Mouse (Mus musculus) testis, adult 2 months (tissue): ENCODE data around the gene Rab36.

Experiments used
- CTCF ChIP-seq: fragments of 200-500 bp; IDR thresholded peaks from 2 replicates; pipeline ENCODE4 v1.5.1; 2012; ENCODE audit warnings: low read depth, mild to moderate bottlenecking, inconsistent platforms, low read length, moderate library complexity; ENCODE audit not compliant: control insufficient read depth, insufficient read depth, insufficient replicate concordance
- POLR2A ChIP-seq: fragments of 200-500 bp; IDR thresholded peaks from 2 replicates; pipeline ENCODE4 v1.6.1; 2012; ENCODE audit warnings: low read depth, mild to moderate bottlenecking, inconsistent platforms, low read length, moderate library complexity; ENCODE audit not compliant: control insufficient read depth

DNA sequence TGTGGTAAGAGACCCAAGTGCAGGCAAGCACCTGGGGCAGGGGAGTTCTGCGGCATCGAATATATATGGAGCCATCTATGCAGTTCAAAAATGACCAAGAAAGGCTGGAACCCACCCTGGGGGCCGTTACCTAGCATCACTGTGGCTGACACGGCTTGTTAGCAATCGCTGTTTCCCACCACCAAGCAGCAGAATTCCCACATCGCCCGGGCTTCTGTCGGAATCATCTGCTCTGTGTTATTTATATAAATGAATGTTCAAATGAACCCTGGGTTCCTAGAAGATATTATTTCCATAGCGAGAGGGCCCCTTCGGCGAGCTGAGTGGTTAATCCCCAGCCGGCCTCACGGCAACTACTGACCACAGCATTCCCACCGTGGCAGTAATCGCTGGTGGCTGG, 26.2 kb upstream of the Rab36 start:
- TF ChIP-seq CTCF (no peak), POLR2A (no peak)
